Comparison of ENCODE assay signal across 12 mouse cellular contexts in genomic region chr1:167915578-167916275, GRCm38 (mm10).
A peak's percentile ranks its signal among the peaks of the same experiment; 100 is the strongest.
DNase-seq lines count a peak whose midpoint lies in the region; ATAC-seq and TF ChIP-seq lines count a peak whose summit lies in the region.
"Had no signal": no experiment of that assay in that cellular context is flagged by ENCODE, and none has a peak within 500 bp of the region (broad histone marks: within the 10 kb centered on the region; RNA-seq: fewer than 3 reads in every experiment).

No protein-coding gene starts in this region.

- ATAC-seq in forebrain, embryonic 14.5 days = peak; percentile 50
- no peak for ATAC-seq in forebrain, postnatal 0 days
- ATAC-seq in neural tube, embryonic 11.5 days (ENCODE audit: insufficient read depth, low FRiP score, low TSS enrichment) = peak; percentile 22; the same call in 1 of the 2 replicates
- ATAC-seq in neural tube, embryonic 15.5 days (ENCODE audit: low FRiP score) = no peak
- ATAC-seq in forebrain, embryonic 16.5 days = 0 out of 2 replicates have a peak, but pooled peaks have one; percentile 15
- ATAC-seq: activated CD4-positive, CD25-positive, alpha-beta regulatory T cell, adult 4 months had no signal

- H3K4me1 ChIP-seq in forebrain, embryonic 14.5 days (ENCODE audit: control insufficient read depth, insufficient read depth, low read length) = no peaks in the 10 kb centered on the region
- no peaks in the 10 kb centered on the region for H3K4me1 ChIP-seq in forebrain, postnatal 0 days (ENCODE audit: insufficient read depth)
- H3K4me1 ChIP-seq in neural tube, embryonic 11.5 days (ENCODE audit: control insufficient read depth, insufficient read depth, low read length) = no peaks in the 10 kb centered on the region
- peaks cover 5% of the 10 kb centered on the region for H3K4me1 ChIP-seq in neural tube, embryonic 15.5 days
- peaks cover 3% of the 10 kb centered on the region; the same call in 1 of the 2 replicates for H3K4me1 ChIP-seq in forebrain, embryonic 16.5 days (replicated peaks; ENCODE audit: control insufficient read depth, insufficient read depth, low read length)
- H3K4me1 ChIP-seq: embryonic facial prominence, embryonic 12.5 days; liver, embryonic 12.5 days; megakaryocyte, embryonic 14.5 days had no signal

- H3K27me3 ChIP-seq in forebrain, embryonic 14.5 days (replicated peaks; ENCODE audit: control insufficient read depth, insufficient read depth, low read length) = no peaks in the 10 kb centered on the region
- H3K27me3 ChIP-seq in forebrain, postnatal 0 days (ENCODE audit: insufficient read depth, low read length) = no peaks in the 10 kb centered on the region
- no peaks in the 10 kb centered on the region for H3K27me3 ChIP-seq in neural tube, embryonic 11.5 days (ENCODE audit: control insufficient read depth, insufficient read depth, low read length)
- H3K27me3 ChIP-seq in neural tube, embryonic 15.5 days (replicated peaks) = no peaks in the 10 kb centered on the region
- no peaks in the 10 kb centered on the region for H3K27me3 ChIP-seq in forebrain, embryonic 16.5 days (replicated peaks; ENCODE audit: control insufficient read depth, insufficient read depth, low read length)
- H3K27me3 ChIP-seq: embryonic facial prominence, embryonic 12.5 days; liver, embryonic 12.5 days; megakaryocyte, embryonic 14.5 days had no signal

- TF ChIP-seq CTCF in forebrain, postnatal 0 days (IDR thresholded peaks at IDR 0.05; ENCODE audit: low read depth) = no peak

- WGBS in forebrain, embryonic 14.5 days = 69% methylated on average over 6 of the region's 6 CpGs
- WGBS in forebrain, postnatal 0 days = 67% methylated on average over 6 of the region's 6 CpGs
- WGBS in neural tube, embryonic 11.5 days = 67% methylated on average over 6 of the region's 6 CpGs
- 61% methylated on average over 6 of the region's 6 CpGs for WGBS in neural tube, embryonic 15.5 days
- WGBS in forebrain, embryonic 16.5 days = 61% methylated on average over 6 of the region's 6 CpGs

- no peaks in the 10 kb centered on the region; the same call in 1 of the 2 replicates for H3K9me3 ChIP-seq in forebrain, embryonic 14.5 days (replicated peaks; ENCODE audit: control insufficient read depth, low read length)
- H3K9me3 ChIP-seq in forebrain, postnatal 0 days (ENCODE audit: low read length) = no peaks in the 10 kb centered on the region
- H3K9me3 ChIP-seq in neural tube, embryonic 11.5 days (ENCODE audit: control insufficient read depth, low read length) = no peaks in the 10 kb centered on the region
- no peaks in the 10 kb centered on the region for H3K9me3 ChIP-seq in neural tube, embryonic 15.5 days (replicated peaks)
- H3K9me3 ChIP-seq in forebrain, embryonic 16.5 days (ENCODE audit: control insufficient read depth, low read length) = no peaks in the 10 kb centered on the region
- H3K9me3 ChIP-seq: embryonic facial prominence, embryonic 12.5 days; liver, embryonic 12.5 days; megakaryocyte, embryonic 14.5 days had no signal

- no peak overlapping the region for H3K9ac ChIP-seq in forebrain, embryonic 14.5 days (ENCODE audit: low read length)
- H3K9ac ChIP-seq in forebrain, postnatal 0 days = no peak overlapping the region
- H3K9ac ChIP-seq in neural tube, embryonic 11.5 days (ENCODE audit: low read length) = no peak overlapping the region
- no peak overlapping the region for H3K9ac ChIP-seq in neural tube, embryonic 15.5 days (replicated peaks)
- no peak overlapping the region for H3K9ac ChIP-seq in forebrain, embryonic 16.5 days (replicated peaks; ENCODE audit: low read depth, low read length)
- H3K9ac ChIP-seq: embryonic facial prominence, embryonic 12.5 days; liver, embryonic 12.5 days had no signal

- no peaks in the 10 kb centered on the region for H3K36me3 ChIP-seq in forebrain, embryonic 14.5 days (ENCODE audit: control insufficient read depth, insufficient read depth, low read length)
- no peaks in the 10 kb centered on the region for H3K36me3 ChIP-seq in forebrain, postnatal 0 days (ENCODE audit: insufficient read depth)
- no peaks in the 10 kb centered on the region for H3K36me3 ChIP-seq in neural tube, embryonic 11.5 days (ENCODE audit: control insufficient read depth, insufficient read depth, low read length)
- no peaks in the 10 kb centered on the region for H3K36me3 ChIP-seq in neural tube, embryonic 15.5 days
- no peaks in the 10 kb centered on the region for H3K36me3 ChIP-seq in forebrain, embryonic 16.5 days (ENCODE audit: control insufficient read depth, insufficient read depth)
- H3K36me3 ChIP-seq: embryonic facial prominence, embryonic 12.5 days; liver, embryonic 12.5 days had no signal

- H3K4me2 ChIP-seq in forebrain, embryonic 14.5 days (ENCODE audit: low read length) = no peak overlapping the region
- H3K4me2 ChIP-seq in forebrain, postnatal 0 days (ENCODE audit: low read depth) = no peak overlapping the region
- no peak overlapping the region for H3K4me2 ChIP-seq in neural tube, embryonic 11.5 days (ENCODE audit: low read depth)
- H3K4me2 ChIP-seq in neural tube, embryonic 15.5 days = no peak overlapping the region
- H3K4me2 ChIP-seq in forebrain, embryonic 16.5 days (ENCODE audit: low read length) = no peak overlapping the region
- H3K4me2 ChIP-seq: embryonic facial prominence, embryonic 12.5 days; liver, embryonic 12.5 days had no signal

- no peak overlapping the region for H3K27ac ChIP-seq in forebrain, embryonic 14.5 days (ENCODE audit: low read depth, low read length)
- no peak overlapping the region for H3K27ac ChIP-seq in forebrain, postnatal 0 days (ENCODE audit: low read depth, low read length)
- H3K27ac ChIP-seq in neural tube, embryonic 11.5 days (ENCODE audit: low read depth, low read length) = no peak overlapping the region
- no peak overlapping the region for H3K27ac ChIP-seq in neural tube, embryonic 15.5 days (replicated peaks)
- no peak overlapping the region for H3K27ac ChIP-seq in forebrain, embryonic 16.5 days (ENCODE audit: low read length)
- H3K27ac ChIP-seq: embryonic facial prominence, embryonic 12.5 days; liver, embryonic 12.5 days had no signal

- H3K4me3 ChIP-seq in forebrain, embryonic 14.5 days (ENCODE audit: low read depth, low read length) = no peak overlapping the region
- no peak overlapping the region for H3K4me3 ChIP-seq in forebrain, postnatal 0 days (ENCODE audit: low read depth, low read length)
- H3K4me3 ChIP-seq in neural tube, embryonic 11.5 days (ENCODE audit: low read depth, low read length) = no peak overlapping the region
- no peak overlapping the region for H3K4me3 ChIP-seq in neural tube, embryonic 15.5 days (replicated peaks)
- H3K4me3 ChIP-seq in forebrain, embryonic 16.5 days (replicated peaks; ENCODE audit: low read length) = no peak overlapping the region
- H3K4me3 ChIP-seq: embryonic facial prominence, embryonic 12.5 days; erythroblast, embryonic 14.5 days; liver, embryonic 12.5 days; megakaryocyte, embryonic 14.5 days had no signal

- no peak for DNase-seq in forebrain, embryonic 14.5 days (ENCODE audit: low spot score)
- DNase-seq in forebrain, postnatal 0 days = no peak
- DNase-seq in neural tube, embryonic 11.5 days (ENCODE audit: low spot score) = no peak
- no peak for DNase-seq in testis, postnatal 14 days (ENCODE audit: low spot score)
- DNase-seq in gastrocnemius, adult 8-10 months (ENCODE audit: low spot score in 2 of 2) = no peak

Comparison
In these comparisons a context has a peak if more than half of its experiments do, and no peak if none do; other contexts are left out.
1. ATAC-seq: peak in forebrain, embryonic 14.5 days (single experiment), neural tube, embryonic 11.5 days (single experiment) and forebrain, embryonic 16.5 days (single experiment); none in forebrain, postnatal 0 days (single experiment) and neural tube, embryonic 15.5 days (single experiment).